Mouse (Mus musculus): ENCODE measurements at regions not wholly inside any gene's neighbourhood (a gene's known extent, or its start where the extent isn't known, plus 50 kb on each side); places are given as distances from the start of the nearest gene placed in this dataset.

- Histone ChIP-seq H3K27ac (replicated peaks; ENCODE audit: low read depth, low read length) (no peak overlapping the region), H3K27me3 (ENCODE audit: control insufficient read depth, insufficient read depth, low read length) (no peaks in the 10 kb centered on the region), H3K4me2 (ENCODE audit: low read depth, low read length) (no peak overlapping the region), H3K9me3 (replicated peaks; ENCODE audit: control insufficient read depth, low read length) (no peaks in the 10 kb centered on the region), H3K4me3 (ENCODE audit: low read depth, low read length) (no peak overlapping the region), H3K36me3 (replicated peaks; ENCODE audit: control insufficient read depth, insufficient read depth, low read depth, low read length) (no peaks in the 10 kb centered on the region), H3K4me1 (ENCODE audit: control insufficient read depth, insufficient read depth, low read length) (no peaks in the 10 kb centered on the region), H3K9ac (replicated peaks; ENCODE audit: low read length) (no peak overlapping the region)
- 70% methylated on average over 3 of the region's 3 CpGs for WGBS
- ATAC-seq (replicated peaks; ENCODE audit: insufficient number of reproducible peaks, low FRiP score, low TSS enrichment, low read depth) (no peak), DNase-seq (ENCODE audit: low spot score) (no peak)
These were observed 215.8 kb upstream of the Snx7 start for GRCm38 (mm10) chr3:118084508-118084907.

GRCm38 (mm10) chr3:118072363-118072762 is 203.6 kb upstream of the Snx7 start:
- Histone ChIP-seq H3K4me3 (ENCODE audit: low read depth, low read length) (no peak overlapping the region), H3K9ac (replicated peaks; ENCODE audit: low read length) (no peak overlapping the region), H3K4me1 (ENCODE audit: control insufficient read depth, insufficient read depth, low read length) (no peaks in the 10 kb centered on the region), H3K9me3 (replicated peaks; ENCODE audit: control insufficient read depth, low read length) (no peaks in the 10 kb centered on the region), H3K36me3 (replicated peaks; ENCODE audit: control insufficient read depth, insufficient read depth, low read depth, low read length) (no peaks in the 10 kb centered on the region), H3K27me3 (ENCODE audit: control insufficient read depth, insufficient read depth, low read length) (no peaks in the 10 kb centered on the region), H3K4me2 (ENCODE audit: low read depth, low read length) (no peak overlapping the region), H3K27ac (replicated peaks; ENCODE audit: low read depth, low read length) (no peak overlapping the region)
- ATAC-seq (replicated peaks; ENCODE audit: insufficient number of reproducible peaks, low FRiP score, low TSS enrichment, low read depth) (no peak), DNase-seq (ENCODE audit: low spot score) (no peak)
- 82% methylated on average over 3 of the region's 3 CpGs for WGBS

- H3K9ac ChIP-seq (replicated peaks; ENCODE audit: low read length), result no peak overlapping the region
- no peak overlapping the region for H3K4me2 ChIP-seq (ENCODE audit: low read depth, low read length)
- H3K9me3 ChIP-seq (replicated peaks; ENCODE audit: control insufficient read depth, low read length), result no peaks in the 10 kb centered on the region
- no peaks in the 10 kb centered on the region for H3K27me3 ChIP-seq (ENCODE audit: control insufficient read depth, insufficient read depth, low read length)
- H3K27ac ChIP-seq (replicated peaks; ENCODE audit: low read depth, low read length), result no peak overlapping the region
- H3K4me3 ChIP-seq (ENCODE audit: low read depth, low read length), result no peak overlapping the region
- ATAC-seq (replicated peaks; ENCODE audit: insufficient number of reproducible peaks, low FRiP score, low TSS enrichment, low read depth) (no peak), DNase-seq (ENCODE audit: low spot score) (no peak)
- no peaks in the 10 kb centered on the region for H3K36me3 ChIP-seq (replicated peaks; ENCODE audit: control insufficient read depth, insufficient read depth, low read depth, low read length)
- H3K4me1 ChIP-seq (ENCODE audit: control insufficient read depth, insufficient read depth, low read length), result no peaks in the 10 kb centered on the region
- 86% methylated on average over 4 of the region's 4 CpGs for WGBS
These were observed 201.4 kb upstream of the Snx7 start for GRCm38 (mm10) chr3:118070129-118070528.

GRCm38 (mm10) chr3:118063679-118064078 is 194.9 kb upstream of the Snx7 start:
- Histone ChIP-seq H3K36me3 (replicated peaks; ENCODE audit: control insufficient read depth, insufficient read depth, low read depth, low read length) (no peaks in the 10 kb centered on the region), H3K9me3 (replicated peaks; ENCODE audit: control insufficient read depth, low read length) (no peaks in the 10 kb centered on the region), H3K27ac (replicated peaks; ENCODE audit: low read depth, low read length) (no peak overlapping the region), H3K4me1 (ENCODE audit: control insufficient read depth, insufficient read depth, low read length) (no peaks in the 10 kb centered on the region), H3K9ac (replicated peaks; ENCODE audit: low read length) (no peak overlapping the region), H3K4me2 (ENCODE audit: low read depth, low read length) (no peak overlapping the region), H3K27me3 (ENCODE audit: control insufficient read depth, insufficient read depth, low read length) (no peaks in the 10 kb centered on the region), H3K4me3 (ENCODE audit: low read depth, low read length) (no peak overlapping the region)
- no peak for DNase-seq (ENCODE audit: low spot score)
- ATAC-seq (replicated peaks; ENCODE audit: insufficient number of reproducible peaks, low FRiP score, low TSS enrichment, low read depth), result no peak
- WGBS, result 54% methylated on average over 2 of the region's 2 CpGs

GRCm38 (mm10) chr3:118062569-118062968 is 193.8 kb upstream of the Snx7 start:
- DNase-seq (ENCODE audit: low spot score) (no peak), ATAC-seq (replicated peaks; ENCODE audit: insufficient number of reproducible peaks, low FRiP score, low TSS enrichment, low read depth) (no peak)
- 91% methylated on average over 1 of the region's 1 CpGs for WGBS
- H3K27me3 ChIP-seq (ENCODE audit: control insufficient read depth, insufficient read depth, low read length), result no peaks in the 10 kb centered on the region
- no peak overlapping the region for H3K4me2 ChIP-seq (ENCODE audit: low read depth, low read length)
- no peak overlapping the region for H3K9ac ChIP-seq (replicated peaks; ENCODE audit: low read length)
- no peak overlapping the region for H3K27ac ChIP-seq (replicated peaks; ENCODE audit: low read depth, low read length)
- H3K9me3 ChIP-seq (replicated peaks; ENCODE audit: control insufficient read depth, low read length), result no peaks in the 10 kb centered on the region
- H3K4me3 ChIP-seq (ENCODE audit: low read depth, low read length), result no peak overlapping the region
- H3K36me3 ChIP-seq (replicated peaks; ENCODE audit: control insufficient read depth, insufficient read depth, low read depth, low read length), result no peaks in the 10 kb centered on the region
- H3K4me1 ChIP-seq (ENCODE audit: control insufficient read depth, insufficient read depth, low read length), result no peaks in the 10 kb centered on the region

GRCm38 (mm10) chr3:118047016-118047415 is 178.3 kb upstream of the Snx7 start:
- no peaks in the 10 kb centered on the region for H3K27me3 ChIP-seq (ENCODE audit: control insufficient read depth, insufficient read depth, low read length)
- DNase-seq (ENCODE audit: low spot score) (no peak), ATAC-seq (replicated peaks; ENCODE audit: insufficient number of reproducible peaks, low FRiP score, low TSS enrichment, low read depth) (no peak)
- no peak overlapping the region for H3K27ac ChIP-seq (replicated peaks; ENCODE audit: low read depth, low read length)
- H3K4me3 ChIP-seq (ENCODE audit: low read depth, low read length), result no peak overlapping the region
- no peak overlapping the region for H3K9ac ChIP-seq (replicated peaks; ENCODE audit: low read length)
- H3K4me1 ChIP-seq (ENCODE audit: control insufficient read depth, insufficient read depth, low read length), result no peaks in the 10 kb centered on the region
- no peaks in the 10 kb centered on the region for H3K36me3 ChIP-seq (replicated peaks; ENCODE audit: control insufficient read depth, insufficient read depth, low read depth, low read length)
- H3K4me2 ChIP-seq (ENCODE audit: low read depth, low read length), result no peak overlapping the region
- WGBS, result 88% methylated on average over 11 of the region's 11 CpGs
- no peaks in the 10 kb centered on the region for H3K9me3 ChIP-seq (replicated peaks; ENCODE audit: control insufficient read depth, low read length)

GRCm38 (mm10) chr3:118046536-118046935 is 177.8 kb upstream of the Snx7 start:
- no peaks in the 10 kb centered on the region for H3K4me1 ChIP-seq (ENCODE audit: control insufficient read depth, insufficient read depth, low read length)
- H3K4me3 ChIP-seq (ENCODE audit: low read depth, low read length), result no peak overlapping the region
- ATAC-seq (replicated peaks; ENCODE audit: insufficient number of reproducible peaks, low FRiP score, low TSS enrichment, low read depth) (no peak), DNase-seq (ENCODE audit: low spot score) (peak; percentile 12)
- WGBS, result 77% methylated on average over 11 of the region's 11 CpGs
- no peaks in the 10 kb centered on the region for H3K27me3 ChIP-seq (ENCODE audit: control insufficient read depth, insufficient read depth, low read length)
- no peak overlapping the region for H3K27ac ChIP-seq (replicated peaks; ENCODE audit: low read depth, low read length)
- H3K9ac ChIP-seq (replicated peaks; ENCODE audit: low read length), result no peak overlapping the region
- no peak overlapping the region for H3K4me2 ChIP-seq (ENCODE audit: low read depth, low read length)
- H3K9me3 ChIP-seq (replicated peaks; ENCODE audit: control insufficient read depth, low read length), result no peaks in the 10 kb centered on the region
- H3K36me3 ChIP-seq (replicated peaks; ENCODE audit: control insufficient read depth, insufficient read depth, low read depth, low read length), result no peaks in the 10 kb centered on the region

- WGBS, result 87% methylated on average over 7 of the region's 7 CpGs
- Histone ChIP-seq H3K4me3 (ENCODE audit: low read depth, low read length) (no peak overlapping the region), H3K4me2 (ENCODE audit: low read depth, low read length) (no peak overlapping the region), H3K9me3 (replicated peaks; ENCODE audit: control insufficient read depth, low read length) (no peaks in the 10 kb centered on the region), H3K36me3 (replicated peaks; ENCODE audit: control insufficient read depth, insufficient read depth, low read depth, low read length) (no peaks in the 10 kb centered on the region), H3K27ac (replicated peaks; ENCODE audit: low read depth, low read length) (no peak overlapping the region), H3K27me3 (ENCODE audit: control insufficient read depth, insufficient read depth, low read length) (no peaks in the 10 kb centered on the region), H3K4me1 (ENCODE audit: control insufficient read depth, insufficient read depth, low read length) (no peaks in the 10 kb centered on the region), H3K9ac (replicated peaks; ENCODE audit: low read length) (no peak overlapping the region)
- DNase-seq (ENCODE audit: low spot score), result no peak
- no peak for ATAC-seq (replicated peaks; ENCODE audit: insufficient number of reproducible peaks, low FRiP score, low TSS enrichment, low read depth)
These were observed 167.8 kb upstream of the Snx7 start for GRCm38 (mm10) chr3:118036501-118036900.
